Mouse (Mus musculus) stomach, embryonic 15.5 days (tissue): Measurements from ENCODE around the gene Cntnap2. TPM values are rescaled to one million over a fixed set of nuclear protein-coding genes. Genes with fewer than 3 reads are reported as not detected.

Source experiments
- ATAC-seq: fragments of 200-750 bp; cut with Nextera tagmentation; 2 replicates; pipeline ENCODE4 v1.8.0; 2017; ENCODE audit warnings: low read depth, moderate number of reproducible peaks, moderate TSS enrichment; ENCODE audit not compliant: insufficient read depth, low FRiP score
- H3K27ac ChIP-seq: fragments of 300-500 bp; sonication (generic); 2 replicates; pipeline ENCODE4 v1.5.1; 2015; ENCODE audit warnings: mild to moderate bottlenecking, inconsistent platforms
- H3K27me3 ChIP-seq: fragments of 300-500 bp; sonication (generic); replicated peaks from 2 replicates; pipeline ENCODE4 v1.6.1; 2015; ENCODE audit warnings: inconsistent platforms
- H3K36me3 ChIP-seq: fragments of 300-500 bp; sonication (generic); 2 replicates; pipeline ENCODE4 v1.6.1; 2015; ENCODE audit warnings: inconsistent platforms
- H3K4me1 ChIP-seq: fragments of 300-500 bp; sonication (generic); 2 replicates; pipeline ENCODE4 v1.6.1; 2015; ENCODE audit warnings: inconsistent platforms
- H3K4me2 ChIP-seq: fragments of 300-500 bp; sonication (generic); 2 replicates; pipeline ENCODE4 v1.6.1; 2015; ENCODE audit warnings: mild to moderate bottlenecking, inconsistent platforms
- H3K4me3 ChIP-seq: fragments of 300-500 bp; sonication (generic); replicated peaks from 2 replicates; pipeline ENCODE4 v1.5.1; 2015; ENCODE audit warnings: inconsistent platforms
- H3K9ac ChIP-seq: fragments of 300-500 bp; sonication (generic); 2 replicates; pipeline ENCODE4 v1.6.1; 2015; ENCODE audit warnings: inconsistent platforms
- H3K9me3 ChIP-seq: fragments of 300-500 bp; sonication (generic); 2 replicates; pipeline ENCODE4 v1.6.1; 2016; ENCODE audit warnings: inconsistent platforms
- WGBS: fragments of 180-500 bp; shearing (Covaris S2); methylation state at CpG from one replicate; pipeline ENCODE4 v1.1.7; 2015; 5-methylcytosine and 5-hydroxymethylcytosine counted together
- polyA plus RNA-seq: library from polyadenylated mRNA; unstranded; fragments of >200 nt; fragmentation: Nextera tagmentation; extraction: Ambion mirVana; gene quantifications from 2 replicates; pipeline ENCODE4 v1.2.1, GENCODE M21; 2015

Cntnap2 gene
- polyA plus RNA-seq, 1 experiment from 2014 or later, result 1.7 TPM

GRCm38 (mm10) chr6:46802264-46803110, 1743.3 kb downstream of the Cntnap2 start:
- Histone ChIP-seq H3K4me1 (no peaks in the 10 kb centered on the region), H3K27me3 (no peaks in the 10 kb centered on the region), H3K27ac (no peak overlapping the region), H3K9me3 (no peaks in the 10 kb centered on the region), H3K4me3 (no peak overlapping the region), H3K9ac (no peak overlapping the region), H3K36me3 (no peaks in the 10 kb centered on the region), H3K4me2 (no peak overlapping the region)
- 64% methylated on average over 4 of the region's 4 CpGs for WGBS
- no peak for ATAC-seq

DNA sequence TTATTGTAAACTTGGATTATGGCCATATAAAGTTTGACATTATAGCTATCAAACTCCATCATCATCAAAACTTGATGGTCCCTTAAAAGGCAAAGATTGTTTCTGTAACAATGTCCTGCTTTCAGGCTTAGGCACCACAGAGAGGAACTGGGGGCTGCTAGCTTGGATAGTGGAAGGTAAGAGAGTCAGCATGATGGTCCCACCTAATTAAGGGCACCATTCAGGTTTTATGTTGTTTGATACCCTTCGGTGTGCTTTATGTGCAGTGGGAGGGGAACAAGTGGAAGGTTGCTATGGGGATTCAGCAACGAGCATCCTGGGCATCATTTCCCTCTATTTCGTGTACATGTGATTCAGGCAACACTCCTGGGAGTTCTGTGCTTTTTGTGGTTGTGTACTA, 1797.5 kb downstream of the Cntnap2 start:
- H3K9ac ChIP-seq, result no peak overlapping the region
- no peaks in the 10 kb centered on the region for H3K27me3 ChIP-seq
- H3K4me3 ChIP-seq, result no peak overlapping the region
- H3K27ac ChIP-seq, result no peak overlapping the region
- H3K4me1 ChIP-seq, result no peaks in the 10 kb centered on the region
- H3K4me2 ChIP-seq, result no peak overlapping the region
- H3K9me3 ChIP-seq, result no peaks in the 10 kb centered on the region
- WGBS, result 89% methylated on average over 3 of the region's 3 CpGs
- H3K36me3 ChIP-seq, result no peaks in the 10 kb centered on the region
- no peak for ATAC-seq

DNA sequence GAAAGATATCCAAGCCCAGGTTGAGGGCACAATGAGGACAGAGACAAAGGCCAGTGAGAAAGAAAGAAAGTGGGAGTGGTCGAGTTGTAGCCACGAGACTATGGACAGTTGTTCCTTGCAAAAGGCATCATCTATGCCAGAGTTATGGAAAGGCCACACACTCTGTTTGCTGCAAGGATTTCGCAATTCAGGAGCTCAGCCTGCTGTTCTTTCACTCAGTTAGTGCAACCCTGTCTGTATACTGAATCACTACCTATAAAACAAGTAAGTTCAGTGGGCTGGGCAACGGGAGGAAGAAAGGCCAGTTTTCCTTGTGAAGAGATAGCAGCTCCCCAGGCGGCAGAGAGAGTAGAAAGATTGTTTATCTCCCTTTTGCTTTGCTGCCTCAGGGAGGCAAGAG, 1801.9 kb downstream of the Cntnap2 start:
- H3K9ac ChIP-seq, result no peak overlapping the region
- 27% methylated on average over 5 of the region's 5 CpGs for WGBS
- no peaks in the 10 kb centered on the region for H3K36me3 ChIP-seq
- H3K27me3 ChIP-seq, result no peaks in the 10 kb centered on the region
- no peaks in the 10 kb centered on the region for H3K9me3 ChIP-seq
- no peaks in the 10 kb centered on the region for H3K4me1 ChIP-seq
- H3K4me2 ChIP-seq, result no peak overlapping the region
- ATAC-seq, result no peak
- H3K4me3 ChIP-seq, result no peak overlapping the region
- no peak overlapping the region for H3K27ac ChIP-seq

- Histone ChIP-seq H3K36me3 (no peaks in the 10 kb centered on the region), H3K4me3 (no peak overlapping the region), H3K9ac (no peak overlapping the region), H3K4me1 (no peaks in the 10 kb centered on the region), H3K27me3 (no peaks in the 10 kb centered on the region), H3K27ac (no peak overlapping the region), H3K9me3 (no peaks in the 10 kb centered on the region), H3K4me2 (no peak overlapping the region)
- no peak for ATAC-seq
Observed at GRCm38 (mm10) chr6:46866317-46866716, 1807.2 kb downstream of the Cntnap2 start.

- no peak for ATAC-seq
- H3K4me3 ChIP-seq, result no peak overlapping the region
- no peaks in the 10 kb centered on the region for H3K36me3 ChIP-seq
- no peaks in the 10 kb centered on the region for H3K27me3 ChIP-seq
- WGBS, result 51% methylated on average over 2 of the region's 2 CpGs
- H3K4me2 ChIP-seq, result no peak overlapping the region
- no peak overlapping the region for H3K27ac ChIP-seq
- H3K9me3 ChIP-seq, result no peaks in the 10 kb centered on the region
- H3K9ac ChIP-seq, result no peak overlapping the region
- no peaks in the 10 kb centered on the region for H3K4me1 ChIP-seq
Observed at GRCm38 (mm10) chr6:46886230-46886629, 1827.1 kb downstream of the Cntnap2 start.

- Histone ChIP-seq H3K4me3 (no peak overlapping the region), H3K36me3 (no peaks in the 10 kb centered on the region), H3K4me2 (no peak overlapping the region), H3K9ac (no peak overlapping the region), H3K27ac (no peak overlapping the region), H3K27me3 (no peaks in the 10 kb centered on the region), H3K4me1 (no peaks in the 10 kb centered on the region), H3K9me3 (no peaks in the 10 kb centered on the region)
- no peak for ATAC-seq
- 79% methylated on average over 2 of the region's 2 CpGs for WGBS
Observed at GRCm38 (mm10) chr6:46909167-46909566, 1850.0 kb downstream of the Cntnap2 start.

DNA sequence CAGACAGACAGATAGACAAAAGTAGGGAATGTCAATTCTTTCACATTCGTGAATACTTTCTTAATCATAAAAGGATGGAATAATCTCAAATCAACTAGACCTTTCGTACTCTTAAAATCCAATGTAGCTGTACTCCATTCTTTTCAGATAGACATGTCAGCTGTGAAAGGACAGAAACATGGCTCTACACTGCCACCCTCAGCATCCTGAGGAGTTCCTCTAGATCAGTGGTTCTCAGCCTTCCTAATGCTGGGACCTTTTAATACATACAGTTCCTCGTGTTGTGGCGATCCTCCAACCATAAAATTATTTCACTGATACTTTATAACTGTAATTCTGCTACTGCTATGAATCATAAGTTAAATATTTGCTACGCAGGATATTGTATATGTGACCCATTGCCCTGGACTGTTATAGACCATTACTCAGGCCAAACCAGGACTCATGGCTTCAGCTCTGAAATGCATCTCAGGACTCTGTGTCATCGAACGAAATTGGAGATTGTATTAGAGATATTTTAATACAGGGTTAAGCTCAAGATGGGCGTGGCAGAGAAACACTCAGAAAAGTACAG, 1859.6 kb downstream of the Cntnap2 start:
- WGBS, result 57% methylated on average over 8 of the region's 8 CpGs
- Histone ChIP-seq H3K9me3 (no peaks in the 10 kb centered on the region), H3K27ac (no peak overlapping the region), H3K36me3 (no peaks in the 10 kb centered on the region), H3K4me3 (no peak overlapping the region), H3K4me2 (no peak overlapping the region), H3K27me3 (no peaks in the 10 kb centered on the region), H3K4me1 (no peaks in the 10 kb centered on the region), H3K9ac (no peak overlapping the region)
- no peak for ATAC-seq

- H3K9me3 ChIP-seq, result no peaks in the 10 kb centered on the region
- no peaks in the 10 kb centered on the region for H3K27me3 ChIP-seq
- H3K9ac ChIP-seq, result no peak overlapping the region
- H3K4me1 ChIP-seq, result no peaks in the 10 kb centered on the region
- no peak overlapping the region for H3K27ac ChIP-seq
- no peak overlapping the region for H3K4me2 ChIP-seq
- ATAC-seq, result no peak
- H3K4me3 ChIP-seq, result no peak overlapping the region
- WGBS, result 67% methylated on average over 3 of the region's 3 CpGs
- no peaks in the 10 kb centered on the region for H3K36me3 ChIP-seq
Observed at GRCm38 (mm10) chr6:46919973-46920372, 1860.8 kb downstream of the Cntnap2 start.

GRCm38 (mm10) chr6:46924709-46925108, 1865.6 kb downstream of the Cntnap2 start:
- Histone ChIP-seq H3K36me3 (no peaks in the 10 kb centered on the region), H3K4me3 (no peak overlapping the region), H3K4me2 (no peak overlapping the region), H3K9ac (no peak overlapping the region), H3K27me3 (no peaks in the 10 kb centered on the region), H3K4me1 (no peaks in the 10 kb centered on the region), H3K9me3 (no peaks in the 10 kb centered on the region), H3K27ac (no peak overlapping the region)
- no peak for ATAC-seq
- 45% methylated on average over 7 of the region's 7 CpGs for WGBS

- no peaks in the 10 kb centered on the region for H3K9me3 ChIP-seq
- no peak for ATAC-seq
- WGBS, result 61% methylated on average over 4 of the region's 4 CpGs
Observed at GRCm38 (mm10) chr6:46945703-46946102, 1886.5 kb downstream of the Cntnap2 start.

DNA sequence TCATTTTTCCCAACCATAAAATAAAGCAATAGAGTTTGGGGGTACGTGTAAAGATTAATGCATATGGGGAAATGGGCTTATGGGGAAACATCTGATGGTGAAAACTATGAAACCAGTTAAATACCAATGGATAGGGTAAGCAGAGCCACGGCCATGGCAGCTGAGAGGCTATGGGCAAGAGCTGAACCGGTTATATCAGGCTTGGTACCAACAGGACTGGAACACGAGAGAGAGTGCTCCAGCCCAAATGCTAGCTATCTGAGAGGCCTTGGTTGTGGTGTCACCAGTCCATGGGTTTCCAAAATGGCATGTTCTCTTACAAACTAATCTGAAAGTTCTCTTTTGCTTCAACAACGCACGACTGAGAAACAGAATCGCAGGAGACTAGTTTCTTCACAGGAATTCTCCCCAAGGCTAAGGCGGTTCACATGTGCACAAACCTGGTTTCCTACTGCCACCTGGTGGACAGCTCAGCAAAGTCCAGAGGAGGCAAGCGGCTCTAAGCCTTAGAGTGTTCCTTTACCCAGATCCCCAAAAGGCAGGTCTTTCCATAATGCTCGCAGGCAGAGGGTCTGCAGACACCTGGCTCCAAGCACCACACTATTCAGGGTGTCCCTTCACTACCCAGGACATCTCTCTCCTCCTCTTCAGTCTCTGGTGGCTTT, 1902.0 kb downstream of the Cntnap2 start:
- H3K4me2 ChIP-seq, result no peak overlapping the region
- ATAC-seq, result peak; percentile 79; the same call in 1 of the 2 replicates
- WGBS, result 30% methylated on average over 10 of the region's 10 CpGs
- H3K27ac ChIP-seq, result no peak overlapping the region
- H3K9me3 ChIP-seq, result no peaks in the 10 kb centered on the region
- H3K9ac ChIP-seq, result no peak overlapping the region
- no peak overlapping the region for H3K4me3 ChIP-seq
- H3K27me3 ChIP-seq, result no peaks in the 10 kb centered on the region
- H3K36me3 ChIP-seq, result no peaks in the 10 kb centered on the region
- H3K4me1 ChIP-seq, result no peaks in the 10 kb centered on the region

More at GRCm38 (mm10) chr6:46945703-46946102, 1886.5 kb downstream of the Cntnap2 start:
- Histone ChIP-seq H3K36me3 (no peaks in the 10 kb centered on the region), H3K27me3 (no peaks in the 10 kb centered on the region), H3K4me3 (no peak overlapping the region), H3K4me2 (no peak overlapping the region), H3K4me1 (no peaks in the 10 kb centered on the region), H3K9ac (no peak overlapping the region), H3K27ac (no peak overlapping the region)

GRCm38 (mm10) chr6:46963261-46963660, 1904.1 kb downstream of the Cntnap2 start:
- H3K4me3 ChIP-seq, result no peak overlapping the region
- H3K4me1 ChIP-seq, result no peaks in the 10 kb centered on the region
- no peaks in the 10 kb centered on the region for H3K9me3 ChIP-seq
- no peaks in the 10 kb centered on the region for H3K27me3 ChIP-seq
- H3K36me3 ChIP-seq, result no peaks in the 10 kb centered on the region
- H3K4me2 ChIP-seq, result no peak overlapping the region
- H3K27ac ChIP-seq, result no peak overlapping the region
- H3K9ac ChIP-seq, result no peak overlapping the region
- no peak for ATAC-seq
- 82% methylated on average over 2 of the region's 2 CpGs for WGBS
